In genomic region chr8:13757805-13758727, GRCm38 (mm10) we compare ENCODE assay signal across 8 mouse cellular contexts. TPM values are rescaled to one million over a fixed set of nuclear protein-coding genes. Genes with fewer than 3 reads are reported as not detected.
DNase-seq lines count a peak whose midpoint lies in the region; ATAC-seq lines count a peak whose summit lies in the region.

No protein-coding gene starts in this region.

- WGBS in forebrain, embryonic 12.5 days: under 1% methylated on average over 33 of the region's 38 CpGs
- WGBS in hindbrain, embryonic 16.5 days: under 1% methylated on average over 38 of the region's 38 CpGs

- H3K27me3 ChIP-seq in forebrain, embryonic 12.5 days: no peaks in the 10 kb centered on the region
- H3K27me3 ChIP-seq in hindbrain, embryonic 16.5 days (replicated peaks; ENCODE audit: control insufficient read depth, insufficient read depth, low read length): no peaks in the 10 kb centered on the region

- no peak for DNase-seq in cerebellum, adult 11-12 months
- DNase-seq in c-Kit-positive CD71-negative TER-119-negative erythroid progenitor cells, embryonic 14.5 days (ENCODE audit: low read depth): peak; percentile 78
- peak; percentile 23 to 42 for DNase-seq in left cerebral cortex, postnatal 14 days (ENCODE audit: low spot score in 2 of 2)
- DNase-seq in spleen, postnatal 36 days (ENCODE audit: low spot score in 2 of 2): peak; percentile 43 to 64

- peaks cover 22% of the 10 kb centered on the region for H3K36me3 ChIP-seq in forebrain, embryonic 12.5 days (replicated peaks)
- peaks cover 13% of the 10 kb centered on the region for H3K36me3 ChIP-seq in hindbrain, embryonic 16.5 days (ENCODE audit: control insufficient read depth, insufficient read depth, low read length)

- peak overlapping the region; percentile 74 for H3K27ac ChIP-seq in forebrain, embryonic 12.5 days
- H3K27ac ChIP-seq in hindbrain, embryonic 16.5 days (ENCODE audit: low read depth, low read length): peak overlapping the region; percentile 85

- H3K4me1 ChIP-seq in forebrain, embryonic 12.5 days: peaks cover 24% of the 10 kb centered on the region
- H3K4me1 ChIP-seq in hindbrain, embryonic 16.5 days (ENCODE audit: control insufficient read depth, insufficient read depth, low read depth, low read length): peaks cover 13% of the 10 kb centered on the region

- intact Hi-C loops in left cerebral cortex, postnatal 14 days (cut with DNase I): loop anchor here (5.0 kb wide), 1 partner anchor 346 kb away; no protein-coding TSS in a partner anchor

- peak overlapping the region; percentile 96 for H3K4me3 ChIP-seq in forebrain, embryonic 12.5 days (replicated peaks)
- peak overlapping the region; percentile 100 for H3K4me3 ChIP-seq in hindbrain, embryonic 16.5 days (ENCODE audit: low read length)

- peak overlapping the region; percentile 94 for H3K9ac ChIP-seq in forebrain, embryonic 12.5 days
- H3K9ac ChIP-seq in hindbrain, embryonic 16.5 days (ENCODE audit: low read depth, low read length): peak overlapping the region; percentile 97

- H3K4me2 ChIP-seq in forebrain, embryonic 12.5 days: peak overlapping the region; percentile 94
- H3K4me2 ChIP-seq in hindbrain, embryonic 16.5 days (ENCODE audit: low read length): peak overlapping the region; percentile 95

- 0 out of 2 replicates have a peak, but pooled peaks have one; percentile 9 for ATAC-seq in cerebellum, adult (ENCODE audit: insufficient number of reproducible peaks, low FRiP score, low TSS enrichment)
- ATAC-seq in forebrain, embryonic 12.5 days (ENCODE audit: low FRiP score): peak; percentile 85; the same call in 1 of the 2 replicates
- ATAC-seq in hindbrain, embryonic 16.5 days: peak; percentile 82
- peak; percentile 75 for ATAC-seq in megakaryocyte progenitor cell, adult 5-6 weeks (replicated peaks; ENCODE audit: poor library complexity)

- H3K9me3 ChIP-seq in forebrain, embryonic 12.5 days: no peaks in the 10 kb centered on the region
- no peaks in the 10 kb centered on the region for H3K9me3 ChIP-seq in hindbrain, embryonic 16.5 days (ENCODE audit: control insufficient read depth, low read length)

RNA-seq across cellular contexts. Expression of gene Cdc16, which starts 0.6 kb away (rescaled TPM):
- 219 and 221 TPM in 2 replicates for polyA plus RNA-seq in forebrain, embryonic 12.5 days (2016; fragmentation: Nextera tagmentation; extraction: Ambion mirVana)
- polyA plus RNA-seq in hindbrain, embryonic 16.5 days (2015; fragmentation: Nextera tagmentation; extraction: Ambion mirVana): 142 and 149 TPM in 2 replicates
- total RNA-seq in left cerebral cortex, postnatal 14 days (2021): 10 to 100 TPM; 54.2 to 57.4 TPM
- 105 and 118 TPM in 2 replicates for total RNA-seq in megakaryocyte progenitor cell, adult 5-6 weeks (2015)
- total RNA-seq in megakaryocyte progenitor cell, adult 5-6 weeks (2017): 62.4 and 66.8 TPM in 2 replicates

RNA-seq across cellular contexts. Expression of gene Upf3a, which starts 27.3 kb away (rescaled TPM):
- 42.0 and 45.0 TPM in 2 replicates for polyA plus RNA-seq in forebrain, embryonic 12.5 days (2016; fragmentation: Nextera tagmentation; extraction: Ambion mirVana)
- polyA plus RNA-seq in hindbrain, embryonic 16.5 days (2015; fragmentation: Nextera tagmentation; extraction: Ambion mirVana): 40.4 and 40.8 TPM in 2 replicates
- 10 to 100 TPM; 37.2 to 38.0 TPM for total RNA-seq in left cerebral cortex, postnatal 14 days (2021)
- total RNA-seq in megakaryocyte progenitor cell, adult 5-6 weeks (2015): 17.4 and 24.1 TPM in 2 replicates
- 26.0 and 26.6 TPM in 2 replicates for total RNA-seq in megakaryocyte progenitor cell, adult 5-6 weeks (2017)

RNA-seq across cellular contexts. Expression of gene Cfap97d2, which starts 52.4 kb away (rescaled TPM):
- polyA plus RNA-seq in forebrain, embryonic 12.5 days (2016; fragmentation: Nextera tagmentation; extraction: Ambion mirVana): 2.1 and 2.5 TPM in 2 replicates
- 1.0 and 1.9 TPM in 2 replicates for polyA plus RNA-seq in hindbrain, embryonic 16.5 days (2015; fragmentation: Nextera tagmentation; extraction: Ambion mirVana)
- total RNA-seq in left cerebral cortex, postnatal 14 days (2021): 1 to 10 TPM in 1 of 2 experiments, under 1 TPM in 1; 0.79 to 1.7 TPM
- not detected in 2 replicates for total RNA-seq in megakaryocyte progenitor cell, adult 5-6 weeks (2015)
- total RNA-seq in megakaryocyte progenitor cell, adult 5-6 weeks (2017): not detected in 2 replicates

Comparison
In these comparisons a context has a peak if more than half of its experiments do, and no peak if none do; other contexts are left out.
1. ATAC-seq: peak in every context shown above with its lines; median percentile 85 in forebrain, embryonic 12.5 days; 82 in hindbrain, embryonic 16.5 days; 75 in megakaryocyte progenitor cell, adult 5-6 weeks; 9 in cerebellum, adult.